Mouse (Mus musculus): ENCODE measurements around the gene Txndc15. TPM values are rescaled to one million over a fixed set of nuclear protein-coding genes. Genes with fewer than 3 reads are reported as not detected.
A peak's percentile ranks its signal among the peaks of the same experiment; 100 is the strongest.
"Not testable (repeated sequence)": the region's sequence is repeated elsewhere in the genome, so short reads cannot be mapped to it uniquely, and the experiment has no call there.

Txndc15 gene
- total RNA-seq (2021) = 10 to 100 TPM; 74.8 to 78.1 TPM

GRCm38 (mm10) chr13:55714501-55715166 lies at the start of gene Txndc15:
Txndc15 (plus strand) TSS chr13:55714650.
- DNase-seq = peak; percentile 88 to 91

GRCm38 (mm10) chr13:55668550-55668949 lies 45.9 kb upstream of the Txndc15 start:
- DNase-seq = no peak

GRCm38 (mm10) chr13:55672711-55673110 lies 41.7 kb upstream of the Txndc15 start:
- DNase-seq = no peak

DNA sequence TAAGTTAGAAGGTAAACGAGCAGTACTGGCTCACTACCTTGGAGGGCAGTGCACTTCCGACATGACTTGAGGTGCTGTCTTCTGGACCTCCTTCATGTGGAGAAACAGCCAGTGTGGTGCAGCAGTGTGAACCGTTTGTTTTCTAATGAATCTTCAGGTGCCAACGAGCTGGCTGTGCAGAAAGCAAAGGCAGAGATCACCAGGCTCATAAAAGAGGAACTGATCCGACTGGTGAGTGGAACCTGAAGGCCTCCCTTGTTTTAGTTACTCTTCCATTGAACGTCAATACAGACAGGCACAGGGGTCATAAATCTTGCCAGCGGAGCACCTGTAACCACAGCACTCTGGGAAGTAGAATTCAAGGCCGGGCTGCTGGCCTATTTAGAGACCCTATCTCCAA lies 37.1 kb upstream of the Txndc15 start:
- no peak for DNase-seq

- DNase-seq = no peak
These were observed 32.2 kb upstream of the Txndc15 start for GRCm38 (mm10) chr13:55682201-55682600.

GRCm38 (mm10) chr13:55683581-55683980 lies 30.9 kb upstream of the Txndc15 start:
- DNase-seq = no peak

DNA sequence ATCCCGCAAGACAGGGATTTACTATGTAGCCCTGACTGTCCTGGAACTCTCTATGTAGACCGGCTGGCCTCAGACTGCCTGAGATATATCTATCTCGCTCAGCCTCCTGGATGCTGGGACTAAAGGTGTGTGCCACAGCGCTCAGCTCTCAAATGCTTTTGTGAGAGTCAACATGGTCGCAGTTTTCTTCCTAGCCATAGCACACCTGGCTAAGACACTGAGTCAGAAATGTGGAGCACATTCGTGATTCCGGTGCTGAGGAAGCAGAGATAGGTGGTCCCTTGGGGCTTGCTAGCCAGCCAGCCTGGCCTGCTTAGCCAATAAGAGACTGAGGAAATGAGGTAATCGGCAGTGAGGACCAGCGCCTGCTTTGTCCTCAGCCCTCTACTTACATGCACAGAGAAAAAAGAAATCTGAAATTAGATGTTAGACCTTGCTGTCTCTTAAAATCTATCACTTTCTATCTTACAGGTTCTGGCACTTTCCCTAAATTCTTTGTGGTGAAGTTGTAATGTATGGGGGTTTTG lies 28.3 kb upstream of the Txndc15 start:
- DNase-seq = no peak

DNA sequence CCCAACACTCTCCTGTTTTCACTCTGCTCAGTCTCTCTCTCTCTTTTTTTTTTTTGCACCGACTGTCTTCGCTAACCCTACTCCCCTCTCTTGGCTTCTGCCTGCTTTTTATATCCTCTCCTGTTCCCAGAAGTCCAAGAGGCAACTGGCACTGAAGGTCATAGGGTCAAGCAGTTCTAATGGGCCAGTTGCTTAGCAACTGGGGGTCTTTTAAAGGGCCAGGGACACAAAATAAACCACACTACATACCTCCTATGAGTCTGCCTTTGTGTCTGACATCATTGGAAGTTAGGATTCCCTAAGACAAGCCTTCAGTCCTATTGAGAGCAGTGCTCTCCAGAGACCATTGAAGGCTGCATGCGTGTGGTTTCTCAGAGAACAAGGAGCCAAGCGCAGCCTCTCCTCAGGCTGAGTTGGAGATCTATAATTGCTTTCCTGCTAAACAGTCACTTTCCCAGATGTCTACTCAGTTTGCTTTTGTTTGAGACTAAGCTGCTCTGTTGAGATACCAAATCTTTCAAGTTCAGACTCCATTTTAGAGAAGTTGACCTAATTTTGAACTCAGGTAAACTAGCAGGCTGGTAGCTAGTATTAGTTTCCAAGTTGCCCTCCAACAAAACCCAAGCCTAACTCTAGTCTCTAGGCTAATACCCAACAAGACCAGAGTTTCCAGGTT lies 26.4 kb upstream of the Txndc15 start:
- DNase-seq = no peak

DNA sequence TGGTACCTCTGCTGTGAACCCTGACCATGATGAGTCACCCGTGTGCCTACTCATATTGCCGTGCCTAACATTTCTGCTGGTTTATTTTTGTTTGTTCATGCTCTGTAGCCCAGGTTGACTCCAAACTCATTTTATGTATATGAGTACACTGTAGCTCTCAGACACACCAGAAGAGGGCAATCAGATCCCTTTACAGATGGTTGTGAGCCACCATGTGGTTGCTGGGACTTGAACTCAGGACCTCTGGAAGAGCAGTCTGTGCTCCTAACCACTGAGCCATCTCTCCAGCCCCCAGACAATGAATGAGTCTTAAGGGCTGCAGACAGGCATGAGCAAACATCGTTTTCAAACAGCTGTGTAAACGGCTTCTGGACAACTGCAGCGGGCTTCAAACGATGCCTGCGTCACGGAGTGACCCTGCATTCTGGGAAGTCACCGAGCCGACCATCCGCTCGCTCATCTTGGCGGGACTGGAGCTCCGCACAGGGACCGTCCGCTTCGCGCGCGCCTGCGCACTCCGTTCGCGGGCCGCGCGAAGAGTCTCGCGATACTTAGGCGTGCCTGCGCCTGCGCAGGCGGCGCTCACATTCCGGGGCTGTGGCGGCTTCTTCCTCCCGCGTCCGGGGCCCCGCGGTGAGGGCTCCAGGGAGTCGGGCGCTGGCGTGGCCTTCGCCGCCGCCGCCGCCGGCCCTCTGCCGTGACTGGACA lies 21.8 kb upstream of the Txndc15 start, which contains the start of gene B230219D22Rik:
B230219D22Rik (plus strand) TSS at position 590 of the 708 bp plus-strand sequence.
- peak; percentile 87 to 89 for DNase-seq

- DNase-seq = no peak
These were observed 21.2 kb upstream of the Txndc15 start for GRCm38 (mm10) chr13:55693243-55693721.

DNA sequence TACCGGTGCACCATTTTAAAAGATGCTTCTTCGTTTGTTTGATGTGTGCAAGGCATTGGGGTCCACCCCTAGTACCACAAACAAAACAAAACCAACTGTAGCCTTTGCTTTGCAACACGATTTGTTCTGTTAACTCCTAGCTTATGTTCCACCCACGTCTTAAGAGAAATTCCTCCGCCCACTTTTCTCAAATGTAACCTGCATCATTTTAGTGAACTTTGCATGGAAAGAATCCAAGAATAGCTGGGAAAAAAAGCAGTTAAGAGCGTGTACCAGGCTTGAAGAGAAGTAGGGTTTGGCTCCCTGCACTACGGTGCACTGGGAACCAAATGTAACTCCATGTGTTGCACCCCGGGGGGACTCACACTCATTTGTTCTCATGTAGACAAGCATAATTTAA lies 20.3 kb upstream of the Txndc15 start:
- no peak for DNase-seq

GRCm38 (mm10) chr13:55695989-55696388 lies 18.5 kb upstream of the Txndc15 start:
- DNase-seq = not testable (repeated sequence)

- DNase-seq = no peak
These were observed 10.1 kb upstream of the Txndc15 start for GRCm38 (mm10) chr13:55704301-55704700.

- DNase-seq = no peak
These were observed 1.6 kb upstream of the Txndc15 start for GRCm38 (mm10) chr13:55712846-55713245.

DNA sequence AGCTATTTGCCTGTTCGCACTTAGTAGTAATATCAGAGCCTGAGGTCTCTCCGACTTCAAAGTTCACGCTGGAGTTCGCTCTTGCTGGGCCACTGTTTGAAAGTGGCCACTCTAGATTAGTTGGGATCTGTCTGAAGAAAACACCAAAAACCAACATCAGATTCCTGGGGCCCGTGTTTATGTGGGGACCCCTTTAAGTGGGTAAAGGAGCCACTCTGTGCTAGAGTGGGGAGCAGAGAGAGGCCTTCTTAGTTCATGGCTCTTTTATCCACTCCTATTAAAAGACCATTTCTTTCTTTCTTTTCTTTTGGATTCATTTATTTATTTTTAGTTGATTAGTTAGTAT lies 690 bp downstream of the Txndc15 start:
- DNase-seq = no peak

GRCm38 (mm10) chr13:55715908-55716510 lies 1.6 kb downstream of the Txndc15 start:
- DNase-seq = no peak

- no peak for DNase-seq
These were observed 7.1 kb downstream of the Txndc15 start for GRCm38 (mm10) chr13:55721516-55721915.

- no peak for DNase-seq
These were observed 7.5 kb downstream of the Txndc15 start for GRCm38 (mm10) chr13:55721995-55722394.

- DNase-seq = no peak
These were observed 12.2 kb downstream of the Txndc15 start for GRCm38 (mm10) chr13:55726598-55727119.

DNA sequence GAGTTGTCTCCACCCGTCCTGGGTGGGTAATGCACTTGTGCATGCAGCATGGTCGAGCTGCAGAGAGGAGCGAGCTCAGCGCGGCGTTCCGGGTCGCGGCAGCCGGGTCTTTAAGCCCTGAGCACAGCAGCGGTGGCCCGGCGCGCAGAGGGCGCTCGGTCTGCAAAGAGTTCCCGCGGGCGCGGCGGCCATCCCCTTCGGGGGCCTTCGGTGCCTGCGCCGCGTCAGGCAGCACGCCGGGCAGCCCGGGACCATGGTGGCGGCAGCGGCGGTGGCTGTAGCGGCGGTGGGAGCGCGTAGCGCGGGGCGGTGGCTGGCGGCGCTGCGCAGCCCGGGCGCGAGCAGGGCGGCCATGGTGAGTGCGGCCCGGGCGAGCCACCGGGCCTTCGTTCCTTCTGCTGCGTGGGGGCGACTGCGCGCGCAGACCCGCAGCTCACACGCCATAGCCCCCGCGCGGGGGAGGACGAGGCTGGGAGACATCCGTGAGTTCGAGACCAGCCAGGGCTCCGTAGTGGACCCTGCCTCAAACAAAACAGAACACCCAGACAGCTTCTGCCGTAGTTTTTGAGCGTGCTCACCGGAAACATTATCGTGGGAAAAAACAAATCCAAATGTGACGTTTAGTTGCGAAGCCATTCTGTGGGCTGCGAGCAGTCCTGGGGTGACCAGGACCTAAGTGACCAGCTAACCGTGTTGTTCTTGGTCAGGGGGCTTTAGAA lies 12.8 kb downstream of the Txndc15 start, which contains the start of gene Pcbd2:
Pcbd2 (plus strand) TSS at position 249 of the 719 bp plus-strand sequence.
- peak; percentile 81 to 84 for DNase-seq

GRCm38 (mm10) chr13:55727839-55728238 lies 13.4 kb downstream of the Txndc15 start:
- DNase-seq = peak; percentile 45 to 52

DNA sequence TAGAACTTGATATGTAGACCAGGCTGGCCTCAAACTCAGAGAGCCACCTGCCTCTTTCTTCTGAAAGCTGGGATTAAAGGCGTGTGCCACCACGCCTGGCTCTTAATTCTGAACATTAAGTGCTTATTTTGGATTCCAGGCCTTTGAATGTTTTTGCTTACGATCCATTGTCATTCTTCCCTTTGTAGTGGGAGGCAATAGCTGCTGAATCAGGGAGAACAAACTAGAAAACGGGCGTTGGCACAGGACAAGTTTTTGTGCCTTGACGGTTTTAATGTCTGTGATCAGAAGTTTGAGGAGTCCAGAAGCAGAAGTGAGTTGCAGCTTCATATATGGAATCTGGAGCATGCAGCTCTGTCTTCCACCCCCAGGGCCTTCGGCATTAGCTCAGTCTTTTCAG lies 16.3 kb downstream of the Txndc15 start:
- no peak for DNase-seq
